Mouse (Mus musculus) megakaryocyte, embryonic 14.5 days (primary cell): ENCODE data around the gene Pklr. TPM values are rescaled to one million over a fixed set of nuclear protein-coding genes. Genes with fewer than 3 reads are reported as not detected.

Experiments used
- H3K27me3 ChIP-seq: replicated peaks from 2 replicates; pipeline ENCODE3; 2012; ENCODE audit warnings: inconsistent platforms
- H3K36me3 ChIP-seq: replicated peaks from 2 replicates; pipeline ENCODE3; 2012; ENCODE audit warnings: low read length, inconsistent platforms, mixed read lengths
- H3K4me1 ChIP-seq: 2 replicates; pipeline ENCODE4 v1.6.1; 2012; ENCODE audit warnings: inconsistent platforms
- H3K4me3 ChIP-seq: replicated peaks from 2 replicates; pipeline ENCODE3; 2012; ENCODE audit warnings: moderate library complexity, mild to moderate bottlenecking, inconsistent platforms
- H3K9me3 ChIP-seq: 2 replicates; pipeline ENCODE4 v1.6.1; 2012; ENCODE audit warnings: inconsistent platforms
- FLI1 ChIP-seq: IDR thresholded peaks from 2 replicates; pipeline ENCODE4 v1.6.1; 2012; ENCODE audit warnings: low read length, inconsistent platforms, mixed read lengths
- GATA1 ChIP-seq: IDR thresholded peaks from 3 replicates; pipeline ENCODE4 v1.6.1; 2012; ENCODE audit warnings: mixed read lengths, low read length, inconsistent platforms, borderline replicate concordance
- polyA plus RNA-seq: library from polyadenylated mRNA; stranded (reverse); fragments of >175 nt; gene quantifications from 2 replicates; pipeline ENCODE4 v1.2.3, GENCODE M21; 2012; ENCODE audit warnings: low replicate concordance; ENCODE audit not compliant: insufficient read depth

Gene Pklr
- polyA plus RNA-seq, 1 experiment, result 0.26 TPM

DNA sequence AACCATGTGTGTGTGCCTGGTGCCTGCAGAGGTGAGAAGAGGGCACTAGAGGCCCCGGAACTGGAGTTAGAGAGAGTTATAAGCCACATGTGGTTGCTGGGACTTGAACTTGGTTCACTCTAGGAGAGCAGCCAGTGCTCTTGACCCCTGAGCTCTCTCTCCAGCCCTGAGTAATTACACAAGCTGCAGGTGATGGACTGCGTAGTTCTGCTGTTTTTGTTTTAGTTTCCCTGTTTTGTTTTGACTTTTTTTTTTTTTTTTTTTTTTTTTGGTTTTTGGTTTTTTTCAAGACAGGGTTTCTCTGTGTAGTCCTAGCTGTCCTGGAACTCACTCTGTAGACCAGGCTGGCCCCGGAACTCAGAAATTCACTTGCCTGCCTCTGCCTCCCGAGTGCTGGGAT is 25.8 kb downstream of the Pklr start:
- Histone ChIP-seq H3K36me3 (peaks cover 7% of the 10 kb centered on the region), H3K4me3 (no peak overlapping the region), H3K27me3 (peaks cover 29% of the 10 kb centered on the region), H3K9me3 (no peaks in the 10 kb centered on the region), H3K4me1 (peaks cover 52% of the 10 kb centered on the region)
- no peak for TF ChIP-seq FLI1
- no peak for TF ChIP-seq GATA1

DNA sequence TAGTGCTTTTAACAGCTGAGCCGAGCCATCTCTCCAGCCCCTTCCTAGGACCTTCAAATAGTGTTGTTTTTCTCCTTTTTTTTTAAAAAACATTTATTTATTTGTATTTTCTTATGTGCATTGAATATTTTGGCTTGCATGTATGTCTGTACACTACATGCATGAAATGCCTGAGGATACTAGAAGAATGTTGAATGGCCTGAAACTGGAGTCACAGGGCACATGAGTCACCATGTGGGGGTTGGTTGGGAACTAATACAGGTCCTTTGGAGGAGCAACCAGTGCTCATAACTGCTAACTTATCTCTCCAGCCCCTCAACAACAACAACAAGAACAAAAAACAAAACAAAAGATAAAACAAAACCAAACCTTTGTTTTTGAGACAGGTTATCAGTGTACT is 27.2 kb downstream of the Pklr start:
- Histone ChIP-seq H3K9me3 (no peaks in the 10 kb centered on the region), H3K36me3 (peaks cover 20% of the 10 kb centered on the region), H3K27me3 (peaks cover 19% of the 10 kb centered on the region), H3K4me1 (peaks cover 56% of the 10 kb centered on the region), H3K4me3 (no peak overlapping the region)
- TF ChIP-seq GATA1 (no peak), FLI1 (no peak)

DNA sequence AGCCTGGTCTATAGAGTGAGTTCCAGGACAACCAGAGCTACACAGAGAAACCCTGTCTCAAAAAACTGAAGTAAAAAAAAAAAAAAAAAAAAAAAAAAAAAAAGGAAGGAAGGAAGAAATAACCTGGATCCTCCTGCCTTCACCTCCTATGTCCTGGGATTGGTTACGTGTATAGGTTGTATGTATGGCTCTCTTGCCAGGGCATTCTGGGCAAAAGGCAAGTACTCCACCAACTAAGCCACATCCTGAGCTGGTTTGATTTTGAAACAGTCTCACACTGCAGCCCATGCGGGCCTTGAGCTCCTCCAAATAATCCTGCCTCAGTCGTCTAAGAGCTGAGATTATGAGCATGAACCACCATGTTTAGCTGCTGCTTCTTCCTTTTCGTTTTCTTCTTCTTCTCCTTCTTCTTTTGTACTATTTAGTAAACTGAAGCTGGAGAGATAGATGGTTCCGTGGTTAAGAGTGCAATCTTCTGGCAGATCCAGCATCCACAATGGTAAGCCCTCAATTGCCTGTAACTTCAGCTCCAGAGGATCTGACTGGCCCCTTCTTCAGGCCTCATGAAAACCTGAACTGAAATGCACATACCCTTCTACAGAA is 27.8 kb downstream of the Pklr start:
- Histone ChIP-seq H3K4me3 (peak overlapping the region; percentile 93), H3K36me3 (peaks cover 26% of the 10 kb centered on the region), H3K9me3 (no peaks in the 10 kb centered on the region), H3K4me1 (peaks cover 53% of the 10 kb centered on the region), H3K27me3 (peaks cover 13% of the 10 kb centered on the region)
- TF ChIP-seq FLI1 (no peak), GATA1 (no peak)

DNA sequence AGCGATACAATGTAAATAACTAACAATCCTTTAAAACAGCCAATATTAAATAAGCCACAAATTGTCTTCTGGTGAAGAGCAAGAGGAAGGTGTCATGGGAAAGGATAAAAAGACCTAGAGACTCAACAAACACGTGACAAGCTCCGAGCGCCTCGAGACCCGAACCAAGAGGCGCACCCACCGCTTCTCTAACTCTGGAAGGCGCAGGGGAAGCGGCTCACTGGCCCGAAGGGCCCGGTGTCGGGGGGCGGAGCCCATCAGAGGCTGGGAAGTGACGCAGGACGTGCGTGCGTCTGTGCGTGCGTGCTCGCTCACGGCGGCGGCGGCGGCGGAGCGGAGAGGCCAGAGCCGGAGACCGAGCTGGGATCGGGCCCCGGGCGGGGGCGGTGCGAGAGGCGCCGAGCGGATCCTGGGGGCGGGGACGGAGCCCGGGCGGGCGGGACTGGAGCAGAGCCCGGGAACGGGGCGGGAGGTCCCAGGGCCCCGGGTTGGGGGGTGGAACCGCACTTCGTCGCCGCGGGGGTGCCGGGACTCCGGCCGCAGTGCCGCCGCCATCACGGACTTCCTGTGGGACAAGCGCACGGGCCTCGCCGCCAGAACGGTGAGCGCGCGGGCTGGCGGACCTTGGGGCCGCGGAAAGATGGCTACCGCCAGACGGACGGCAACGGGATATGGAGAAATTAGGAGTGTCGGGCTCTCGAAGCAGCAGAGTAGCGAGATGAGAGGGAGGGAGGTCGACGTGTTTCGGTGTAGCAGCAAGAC is 28.7 kb downstream of the Pklr start, which contains the start of gene Clk2:
TSS of gene Clk2 (plus strand) at position 290 of the 762 bp plus-strand sequence.
- TF ChIP-seq FLI1 (no peak), GATA1 (no peak)
- H3K4me1 ChIP-seq, result peaks cover 45% of the 10 kb centered on the region
- peaks cover 3% of the 10 kb centered on the region for H3K27me3 ChIP-seq
- H3K4me3 ChIP-seq, result peak within 1 kb of the TSS; percentile 93
- H3K36me3 ChIP-seq, result peaks cover 36% of the 10 kb centered on the region
- H3K9me3 ChIP-seq, result no peaks in the 10 kb centered on the region

DNA sequence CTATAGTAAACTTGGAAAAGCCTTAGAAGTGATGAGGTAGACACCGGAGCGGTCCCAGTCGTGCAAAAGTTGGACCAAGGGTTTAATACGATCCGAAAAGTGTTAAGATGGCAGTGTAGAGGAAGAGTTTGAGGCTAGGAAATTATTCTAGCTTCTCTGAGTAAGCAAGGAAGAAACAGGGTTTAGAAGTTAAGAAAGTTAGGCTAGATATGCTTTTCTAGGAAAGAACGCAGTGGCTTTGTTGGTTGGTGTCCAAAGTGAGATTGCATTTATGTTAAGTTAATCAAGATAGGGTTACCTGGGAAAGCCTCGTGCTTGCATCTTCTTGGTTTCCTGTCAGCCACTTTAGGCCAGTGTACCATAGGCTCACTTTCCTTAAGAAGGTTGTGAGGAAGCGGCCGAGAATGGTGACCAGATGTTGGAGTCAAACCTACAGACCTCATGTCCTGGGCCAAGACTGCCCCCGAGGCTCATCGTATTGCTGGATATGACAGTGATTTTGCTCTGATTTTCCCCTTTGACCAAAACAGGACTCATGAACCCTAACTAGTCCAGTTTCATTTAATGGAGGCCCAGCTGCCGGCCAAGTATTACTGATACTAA is 29.4 kb downstream of the Pklr start:
- no peak for TF ChIP-seq GATA1
- no peak for TF ChIP-seq FLI1
- Histone ChIP-seq H3K27me3 (no peaks in the 10 kb centered on the region), H3K4me1 (peaks cover 39% of the 10 kb centered on the region), H3K9me3 (no peaks in the 10 kb centered on the region), H3K4me3 (peak overlapping the region; percentile 93), H3K36me3 (peaks cover 43% of the 10 kb centered on the region)

DNA sequence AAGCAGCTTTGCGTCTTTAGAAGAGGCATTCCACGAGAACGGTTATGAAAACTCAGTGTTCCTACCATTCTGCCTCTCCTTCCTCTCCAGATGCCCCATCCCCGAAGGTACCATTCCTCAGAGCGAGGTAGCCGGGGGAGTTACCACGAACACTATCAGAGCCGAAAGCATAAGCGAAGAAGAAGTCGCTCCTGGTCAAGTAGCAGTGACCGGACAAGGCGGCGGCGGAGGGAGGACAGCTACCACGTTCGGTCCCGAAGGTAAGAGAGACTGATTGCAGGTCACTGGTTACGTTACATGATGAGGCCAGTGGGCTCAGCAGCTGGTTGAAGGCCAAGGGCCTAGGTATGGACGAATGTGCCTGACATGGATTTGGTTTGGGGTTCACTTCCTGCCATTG is 31.0 kb downstream of the Pklr start:
- H3K36me3 ChIP-seq, result peaks cover 56% of the 10 kb centered on the region
- H3K4me1 ChIP-seq, result peaks cover 36% of the 10 kb centered on the region
- peak overlapping the region; percentile 0 for H3K4me3 ChIP-seq
- H3K9me3 ChIP-seq, result no peaks in the 10 kb centered on the region
- TF ChIP-seq GATA1 (no peak), FLI1 (no peak)
- H3K27me3 ChIP-seq, result no peaks in the 10 kb centered on the region

DNA sequence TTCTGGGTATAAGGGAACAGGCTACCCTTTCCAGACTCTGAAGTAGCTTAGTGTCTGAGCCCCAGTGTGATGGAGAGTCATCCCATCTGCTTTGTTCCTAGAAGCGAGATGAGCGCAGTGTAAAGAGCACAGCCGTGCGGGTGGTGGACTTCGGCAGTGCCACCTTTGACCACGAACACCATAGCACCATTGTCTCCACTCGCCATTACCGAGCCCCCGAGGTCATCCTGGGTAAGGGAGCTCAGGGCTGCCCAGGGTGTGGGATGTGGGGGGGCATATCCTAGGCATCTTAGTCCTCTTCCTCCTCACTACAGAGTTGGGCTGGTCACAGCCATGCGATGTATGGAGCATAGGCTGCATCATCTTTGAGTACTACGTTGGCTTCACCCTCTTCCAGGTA is 38.9 kb downstream of the Pklr start:
- Histone ChIP-seq H3K36me3 (peaks cover 80% of the 10 kb centered on the region), H3K4me3 (no peak overlapping the region), H3K4me1 (peaks cover 33% of the 10 kb centered on the region), H3K9me3 (no peaks in the 10 kb centered on the region), H3K27me3 (no peaks in the 10 kb centered on the region)
- no peak for TF ChIP-seq FLI1
- TF ChIP-seq GATA1, result no peak

DNA sequence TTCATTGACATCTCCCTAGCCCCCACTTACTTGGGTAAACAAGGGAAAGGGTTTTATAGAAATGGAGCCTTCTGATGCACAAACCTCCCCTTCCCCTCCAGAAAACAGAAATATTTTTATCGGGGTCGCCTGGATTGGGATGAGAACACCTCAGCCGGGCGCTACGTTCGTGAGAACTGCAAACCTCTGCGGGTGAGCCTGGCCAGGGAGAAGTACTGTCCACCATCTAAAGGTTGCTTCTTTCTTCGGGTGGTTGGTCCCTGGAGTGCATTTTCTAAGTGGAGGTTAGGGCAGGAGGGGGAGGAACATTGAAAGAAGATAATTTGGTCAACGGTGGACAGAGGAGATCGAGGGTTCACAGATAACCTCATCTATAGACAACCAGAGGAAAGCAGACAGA is 39.6 kb downstream of the Pklr start:
- no peaks in the 10 kb centered on the region for H3K9me3 ChIP-seq
- TF ChIP-seq FLI1, result no peak
- no peaks in the 10 kb centered on the region for H3K27me3 ChIP-seq
- peaks cover 80% of the 10 kb centered on the region for H3K36me3 ChIP-seq
- peaks cover 33% of the 10 kb centered on the region for H3K4me1 ChIP-seq
- no peak overlapping the region for H3K4me3 ChIP-seq

DNA sequence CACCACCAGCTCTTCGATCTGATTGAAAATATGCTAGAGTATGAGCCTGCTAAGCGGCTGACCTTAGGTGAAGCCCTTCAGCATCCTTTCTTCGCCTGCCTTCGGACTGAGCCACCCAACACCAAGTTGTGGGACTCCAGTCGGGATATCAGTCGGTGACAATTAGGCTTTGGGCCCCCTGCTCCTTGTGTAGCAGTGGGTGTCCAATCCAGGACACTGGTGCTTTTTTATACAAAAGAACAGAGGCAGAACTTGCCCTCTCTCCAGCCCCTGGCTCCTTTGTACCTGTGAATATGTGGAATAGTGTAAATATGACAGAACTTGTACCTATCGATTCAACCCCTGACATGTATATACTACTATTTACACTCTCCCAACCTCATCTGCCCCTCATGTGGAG is 40.5 kb downstream of the Pklr start:
- no peaks in the 10 kb centered on the region for H3K9me3 ChIP-seq
- H3K36me3 ChIP-seq, result peaks cover 81% of the 10 kb centered on the region
- no peak overlapping the region for H3K4me3 ChIP-seq
- no peaks in the 10 kb centered on the region for H3K27me3 ChIP-seq
- TF ChIP-seq GATA1, result no peak
- no peak for TF ChIP-seq FLI1
- peaks cover 33% of the 10 kb centered on the region for H3K4me1 ChIP-seq
